Mouse (Mus musculus) cerebellum, adult (tissue): ENCODE results near the gene Glycam1.
"Not testable (repeated sequence)": the region's sequence is repeated elsewhere in the genome, so short reads cannot be mapped to it uniquely, and the experiment has no call there.

ENCODE experiments used
- ATAC-seq: cut with Nextera tagmentation; 2 replicates; pipeline ENCODE4 v1.9.2; 2017; ENCODE audit warnings: mild to moderate bottlenecking, moderate library complexity, mixed read lengths; ENCODE audit not compliant: insufficient number of reproducible peaks, low FRiP score, low TSS enrichment

The Glycam1 gene

DNA sequence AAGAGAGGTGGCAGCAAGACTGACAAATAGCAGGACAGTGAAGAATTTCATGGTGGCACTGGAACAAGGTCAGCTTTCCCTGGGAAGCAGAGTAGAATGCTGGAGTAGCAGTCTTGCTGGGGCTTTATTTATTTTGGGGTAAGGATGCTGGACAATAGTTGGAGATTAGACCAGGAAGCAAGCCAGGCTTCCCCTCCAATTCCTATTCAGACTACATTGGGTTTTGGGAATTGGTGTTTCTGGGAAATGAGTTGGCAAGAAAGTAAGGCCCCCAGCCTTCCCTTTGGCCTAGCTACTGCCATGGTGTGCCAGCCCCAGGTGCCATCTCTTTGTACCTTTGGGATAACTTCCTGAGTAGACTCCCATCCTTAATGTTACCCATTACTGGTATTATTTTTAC is at the start of gene Glycam1:
Gene Glycam1, minus strand, starts transcription at position 101 of the 400 bp plus-strand sequence.
- no peak for ATAC-seq

DNA sequence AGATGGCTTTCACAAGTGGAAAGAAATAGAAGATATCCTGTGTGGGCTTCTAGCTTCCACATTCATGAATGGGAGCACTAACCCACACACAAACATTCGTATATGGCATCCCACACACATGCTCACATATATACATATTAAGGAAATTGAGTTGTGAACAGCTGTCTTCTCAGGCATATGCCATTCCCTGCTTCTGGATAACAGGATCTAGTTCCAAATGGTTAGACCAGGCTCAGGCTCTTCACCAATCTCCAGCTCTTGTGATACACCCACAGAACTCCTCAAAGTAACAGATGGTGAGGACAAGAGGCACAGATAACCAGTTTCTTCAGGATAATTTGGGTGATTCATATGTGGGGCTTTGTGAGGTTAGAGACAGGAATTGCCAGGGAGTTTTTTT is 39.6 kb upstream of the Glycam1 start:
- no peak for ATAC-seq

DNA sequence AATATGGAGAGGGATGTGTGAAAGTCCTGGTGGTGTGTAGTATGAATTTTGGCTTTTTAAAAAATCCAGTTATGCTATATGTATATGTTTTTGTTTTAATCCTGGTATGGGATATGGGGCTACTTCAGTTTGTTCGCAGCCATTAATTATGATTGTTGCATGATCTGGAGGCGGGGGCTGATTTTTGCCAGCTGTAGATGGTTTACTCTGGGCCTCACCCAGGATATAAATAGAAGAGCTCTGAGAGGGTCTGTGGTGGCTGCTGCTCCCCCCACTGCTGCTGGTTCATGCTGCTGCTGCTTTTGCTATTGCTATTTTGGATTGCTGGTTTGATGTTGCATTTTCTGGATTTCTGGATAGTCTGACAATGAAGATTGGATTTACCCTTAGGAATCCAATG is 25.9 kb upstream of the Glycam1 start:
- no peak for ATAC-seq

DNA sequence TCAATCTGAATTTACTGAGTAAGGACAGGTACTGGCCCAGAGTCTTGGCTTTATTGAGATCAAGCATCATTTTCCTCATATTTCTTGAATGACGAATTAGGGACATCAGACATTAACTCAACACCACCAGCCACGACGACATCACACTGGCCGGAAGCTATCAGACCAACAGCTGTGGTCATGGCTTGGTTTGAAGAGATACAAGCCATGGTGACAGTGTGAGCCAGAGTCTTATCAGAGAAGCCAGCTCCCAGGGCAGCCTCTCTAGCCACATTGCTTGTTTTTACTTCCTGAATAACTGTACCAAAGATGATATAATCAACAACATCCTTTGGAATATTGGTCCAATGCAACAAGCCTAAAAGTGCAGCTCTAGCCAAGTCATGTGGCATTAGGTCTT is 22.9 kb upstream of the Glycam1 start:
- not testable (repeated sequence) for ATAC-seq

DNA sequence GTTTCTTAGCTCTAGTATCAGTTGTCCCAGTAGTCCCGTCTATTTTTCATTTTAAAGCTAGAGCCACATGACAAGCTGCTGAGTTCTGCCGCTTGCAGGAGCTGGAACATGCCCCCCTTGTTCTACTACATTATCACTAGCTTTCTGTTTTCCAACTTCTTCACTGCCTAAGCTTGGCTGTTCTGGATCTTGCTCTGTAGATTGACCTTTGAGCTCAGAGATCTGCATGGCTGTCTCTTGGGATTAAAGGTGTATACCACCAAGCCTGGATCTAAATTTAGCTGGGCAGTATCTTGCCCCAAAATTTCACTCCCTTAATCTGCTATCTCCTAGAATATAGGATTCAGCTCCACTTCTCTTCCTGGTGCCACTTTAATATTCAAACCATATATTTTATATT is 21.0 kb upstream of the Glycam1 start:
- no peak for ATAC-seq

DNA sequence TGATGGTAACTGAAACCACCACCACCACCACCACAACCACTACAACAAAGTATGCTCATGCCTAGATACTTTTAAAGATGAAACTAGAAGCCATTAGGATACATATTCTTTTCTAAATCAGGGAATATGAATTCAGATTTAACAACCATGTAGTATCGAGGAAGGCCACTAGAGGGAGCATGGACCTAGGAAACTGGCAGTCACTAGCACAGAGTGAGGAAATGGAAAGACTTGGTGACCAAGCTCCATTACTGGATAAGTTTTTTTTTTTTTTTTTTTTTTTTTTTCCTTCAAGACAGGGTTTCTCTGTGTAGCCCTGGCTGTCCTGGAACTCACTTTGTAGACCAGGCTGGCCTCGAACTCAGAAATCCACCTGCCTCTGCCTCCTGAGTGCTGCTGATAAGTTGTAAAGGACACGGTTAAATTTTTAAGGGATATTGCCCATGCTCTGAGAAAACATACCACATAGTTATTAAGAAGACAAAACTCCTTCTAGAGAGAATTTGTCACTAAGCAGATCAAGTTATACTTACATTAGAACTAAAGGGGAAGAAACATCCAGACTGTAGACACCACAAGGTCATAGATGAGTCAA is 12.7 kb downstream of the Glycam1 start:
- peak; percentile 52; the same call in 1 of the 2 replicates for ATAC-seq

DNA sequence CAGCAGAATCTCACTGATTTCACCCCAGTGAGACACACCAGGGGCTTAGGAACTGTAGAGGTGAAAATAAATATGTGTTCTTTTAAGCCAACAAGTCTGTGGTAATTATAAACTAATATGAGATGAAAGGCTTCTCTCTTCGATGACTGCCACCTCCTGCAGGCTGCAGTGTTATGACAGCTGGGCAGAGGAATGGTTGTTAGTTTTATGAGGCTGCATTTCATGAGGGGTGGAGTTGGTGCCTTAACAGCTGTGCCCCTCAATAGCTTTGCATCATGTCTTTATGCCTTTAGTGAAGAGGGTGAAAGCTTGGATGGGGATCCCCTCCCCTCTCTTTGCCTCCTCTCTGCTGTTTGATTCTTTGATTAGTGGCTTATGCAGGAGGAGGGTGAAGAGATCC is 13.8 kb downstream of the Glycam1 start:
- no peak for ATAC-seq

DNA sequence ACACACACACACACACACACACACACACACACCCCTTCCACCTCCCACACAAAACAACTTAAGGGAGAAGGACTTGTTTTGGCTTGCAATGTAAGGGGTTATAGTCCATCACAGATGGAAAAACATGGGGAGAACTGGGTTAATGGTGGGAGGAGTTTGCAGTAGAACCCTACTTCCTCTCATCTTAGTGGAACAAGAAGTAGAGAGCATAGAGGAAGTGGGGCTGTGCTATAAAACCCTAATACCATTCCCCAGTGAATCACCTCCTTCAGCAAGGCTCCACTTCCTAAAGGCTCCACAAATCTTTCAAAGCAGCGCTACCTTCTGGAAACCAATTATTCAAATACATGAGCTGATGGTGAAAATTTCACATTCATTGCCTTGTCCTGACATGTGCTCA is 15.4 kb downstream of the Glycam1 start:
- ATAC-seq, result no peak

DNA sequence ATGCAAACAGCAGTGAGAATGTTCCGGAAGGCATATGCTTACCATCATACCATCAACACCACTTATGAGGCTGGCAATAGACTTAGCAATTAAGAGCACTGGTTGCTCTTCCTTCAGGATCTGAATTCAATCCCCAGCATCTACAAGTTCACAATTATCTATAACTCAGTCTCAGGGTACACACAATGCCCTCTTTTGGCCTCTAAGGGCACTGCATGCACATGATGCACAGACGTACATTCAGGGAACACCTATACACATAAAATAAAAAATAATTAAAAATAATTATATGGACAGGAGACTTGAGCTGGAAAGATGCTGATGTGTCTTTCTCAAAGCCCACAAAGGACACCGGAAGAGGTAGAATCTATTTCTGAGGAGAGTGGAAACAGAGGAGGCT is 16.9 kb downstream of the Glycam1 start:
- ATAC-seq, result no peak

DNA sequence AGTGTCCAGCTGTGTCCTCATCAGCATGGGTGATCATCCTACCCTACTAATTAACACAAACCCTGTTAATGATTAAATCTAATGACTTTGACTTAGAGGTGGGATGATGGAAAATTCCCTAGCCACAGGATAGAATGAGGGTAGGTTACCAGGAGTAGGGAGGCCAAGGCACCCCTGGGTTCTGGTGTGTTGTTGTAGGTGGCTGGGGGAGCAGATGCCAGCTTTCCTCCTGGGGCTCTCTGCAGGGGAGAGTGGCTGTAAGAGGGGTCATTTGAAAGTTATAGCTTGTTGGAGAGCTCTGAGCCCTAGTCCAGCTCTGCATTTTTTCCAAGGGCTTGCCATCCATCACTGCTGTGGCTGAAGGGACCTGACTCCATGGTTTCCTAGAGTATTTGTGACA is 22.4 kb downstream of the Glycam1 start:
- ATAC-seq, result no peak

DNA sequence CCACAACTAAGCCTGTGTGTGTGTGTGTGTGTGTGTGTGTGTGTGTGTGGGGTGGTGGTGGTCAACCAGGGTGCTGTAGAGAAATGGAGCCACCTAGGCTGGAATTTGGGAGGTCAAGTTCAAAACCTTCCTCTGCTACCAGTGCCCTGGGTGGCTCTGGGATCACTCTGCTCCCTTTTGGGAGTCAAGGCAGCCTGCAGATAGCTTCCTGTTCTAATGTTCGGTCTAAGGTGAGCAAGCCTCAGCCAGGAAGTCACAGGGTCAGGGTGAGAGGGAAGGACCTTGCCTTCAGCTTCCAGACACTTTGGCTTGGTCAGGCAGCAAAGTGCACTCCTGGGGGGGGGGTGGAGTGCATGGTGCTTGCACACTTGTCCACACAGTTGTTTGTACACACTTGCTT is 24.2 kb downstream of the Glycam1 start:
- ATAC-seq, result no peak

DNA sequence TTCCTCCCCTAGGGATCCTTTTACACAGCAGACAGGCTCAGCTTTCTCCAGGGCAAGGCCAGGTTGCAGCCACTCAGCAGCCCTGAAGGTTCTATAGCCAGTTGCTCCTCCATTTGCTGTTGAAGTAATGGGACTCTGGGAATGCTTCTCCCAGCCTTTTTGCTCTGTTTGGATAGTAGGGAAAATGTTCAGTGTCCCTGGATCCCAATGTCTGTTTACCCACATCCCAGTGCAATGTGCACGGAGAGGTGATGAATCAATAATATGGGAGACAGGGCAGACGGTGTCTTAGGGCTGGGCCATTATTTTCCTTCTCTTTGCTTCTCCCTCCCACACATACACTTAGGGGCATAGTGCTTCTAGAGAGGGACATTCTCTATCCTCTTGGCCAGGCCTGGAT is 25.6 kb downstream of the Glycam1 start:
- ATAC-seq, result no peak

DNA sequence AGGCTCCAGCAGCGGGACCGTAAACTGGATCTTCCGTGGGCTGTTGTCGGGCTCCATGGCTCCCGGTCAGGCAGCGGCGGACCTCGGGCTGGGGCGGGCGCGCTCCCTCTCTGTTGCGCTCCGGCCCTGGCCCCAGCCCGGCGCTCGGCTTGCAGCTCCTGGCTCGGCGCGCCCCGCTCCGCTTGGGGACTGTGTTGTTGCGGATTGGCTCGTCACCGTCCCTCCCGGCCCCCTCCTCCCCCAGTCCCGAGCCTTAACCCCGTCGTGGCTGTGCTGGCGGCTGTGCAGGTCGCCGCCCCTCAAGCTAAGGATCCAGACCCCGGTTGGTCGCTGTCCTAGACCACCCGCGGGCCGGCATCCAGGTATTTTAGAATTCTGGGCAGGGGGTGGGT is 27.1 kb downstream of the Glycam1 start, which contains the start of gene Ppp1r1a:
Gene Ppp1r1a, minus strand, starts transcription at position 182 of the 392 bp plus-strand sequence.
- peak; percentile 67 for ATAC-seq

DNA sequence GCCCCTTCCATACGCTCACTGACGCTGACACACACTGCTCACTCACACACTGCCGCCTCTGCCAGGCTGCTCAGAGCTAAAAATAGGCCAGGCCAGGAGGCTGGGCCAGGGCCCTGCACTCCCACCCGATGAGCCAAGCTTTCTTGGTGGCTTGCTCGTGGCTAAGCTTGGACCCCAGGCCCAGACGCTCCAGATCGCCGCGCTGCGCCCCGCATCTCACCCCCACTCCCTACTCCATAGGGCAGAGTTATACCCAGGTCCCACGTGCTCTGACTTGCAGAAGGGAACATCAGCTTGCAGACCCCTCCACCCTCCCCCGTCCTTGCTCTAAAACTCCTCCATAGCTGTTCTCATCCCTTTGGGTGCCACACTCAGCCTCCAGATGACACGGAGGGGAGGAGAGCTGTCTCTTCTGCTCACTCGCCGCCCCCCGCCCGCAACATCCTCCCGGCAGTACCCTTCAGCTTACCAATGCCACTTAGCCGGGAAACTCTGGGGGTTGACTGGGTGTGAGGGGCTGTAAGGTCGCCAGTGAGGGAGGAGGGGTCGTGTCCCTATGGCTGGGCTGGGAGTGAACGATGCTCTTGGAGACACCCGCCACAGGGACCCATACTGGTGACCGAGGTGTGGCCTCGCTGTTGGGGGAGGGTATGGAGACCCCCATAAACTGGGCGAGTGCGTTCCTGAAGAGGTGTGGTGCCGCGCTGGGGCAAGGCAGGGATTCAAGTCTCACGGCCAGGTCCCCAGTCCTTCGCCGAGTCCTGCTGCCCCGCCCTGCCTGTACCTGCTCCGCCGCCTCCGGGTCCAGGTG is 27.7 kb downstream of the Glycam1 start:
- peak; percentile 31 for ATAC-seq

DNA sequence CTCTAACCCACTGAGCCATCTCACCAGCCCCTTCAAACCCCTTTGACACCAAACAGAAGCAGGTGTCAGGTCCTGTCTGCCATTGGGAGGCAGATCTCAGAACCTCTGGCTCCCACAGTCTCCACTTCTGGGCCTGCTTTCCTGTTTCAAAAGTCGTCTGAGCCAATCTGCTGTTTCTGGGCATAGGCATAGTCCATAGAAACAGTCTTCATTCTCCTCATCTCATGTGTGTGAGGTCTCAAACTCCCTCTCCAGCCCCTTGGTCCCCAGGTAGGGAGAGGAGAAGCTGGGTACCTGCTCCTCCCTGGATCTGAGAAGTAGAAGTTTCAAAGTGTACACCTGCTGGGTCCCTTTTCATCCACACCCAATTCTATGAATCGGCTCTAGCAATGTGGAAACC is 28.4 kb downstream of the Glycam1 start:
- no peak for ATAC-seq

DNA sequence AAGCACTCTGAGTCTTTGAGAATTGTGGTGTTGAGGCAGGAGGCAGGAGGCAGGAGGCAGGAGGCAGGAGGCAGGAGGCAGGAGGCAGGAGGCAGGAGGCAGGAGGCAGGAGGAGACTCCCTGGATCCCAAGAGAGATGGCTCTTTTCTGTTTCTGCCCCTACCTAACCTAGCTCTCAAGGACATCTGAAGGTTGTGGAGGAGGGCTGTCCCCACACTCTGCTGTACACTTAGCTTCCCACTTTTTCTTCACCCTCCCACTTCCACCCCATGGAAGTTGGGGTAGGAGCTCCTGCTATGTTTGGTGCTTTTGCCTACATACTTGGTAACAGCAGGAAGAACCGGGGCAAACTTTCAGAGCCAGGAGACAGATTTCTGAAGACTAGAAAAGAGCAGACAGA is 29.1 kb downstream of the Glycam1 start:
- ATAC-seq, result no peak

DNA sequence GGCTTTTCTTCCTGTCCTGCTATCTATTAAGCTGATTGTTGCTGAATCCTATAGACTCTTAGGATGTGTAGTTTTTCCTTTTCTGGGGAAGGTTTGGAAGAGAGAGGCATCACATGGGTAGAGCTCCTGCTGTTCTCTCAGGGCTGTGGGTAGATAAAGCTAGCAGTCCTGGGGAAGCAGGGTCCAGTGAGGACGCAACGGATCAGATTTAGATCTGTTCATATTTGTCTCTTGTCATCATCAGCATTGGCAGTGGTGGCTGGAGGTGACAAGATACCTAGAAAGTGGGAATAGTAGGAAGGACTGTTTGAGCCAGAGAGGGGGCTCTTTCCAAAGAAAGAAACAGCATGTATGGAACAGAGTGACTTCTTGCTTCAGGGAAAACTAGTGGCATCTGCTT is 29.9 kb downstream of the Glycam1 start:
- ATAC-seq, result no peak

DNA sequence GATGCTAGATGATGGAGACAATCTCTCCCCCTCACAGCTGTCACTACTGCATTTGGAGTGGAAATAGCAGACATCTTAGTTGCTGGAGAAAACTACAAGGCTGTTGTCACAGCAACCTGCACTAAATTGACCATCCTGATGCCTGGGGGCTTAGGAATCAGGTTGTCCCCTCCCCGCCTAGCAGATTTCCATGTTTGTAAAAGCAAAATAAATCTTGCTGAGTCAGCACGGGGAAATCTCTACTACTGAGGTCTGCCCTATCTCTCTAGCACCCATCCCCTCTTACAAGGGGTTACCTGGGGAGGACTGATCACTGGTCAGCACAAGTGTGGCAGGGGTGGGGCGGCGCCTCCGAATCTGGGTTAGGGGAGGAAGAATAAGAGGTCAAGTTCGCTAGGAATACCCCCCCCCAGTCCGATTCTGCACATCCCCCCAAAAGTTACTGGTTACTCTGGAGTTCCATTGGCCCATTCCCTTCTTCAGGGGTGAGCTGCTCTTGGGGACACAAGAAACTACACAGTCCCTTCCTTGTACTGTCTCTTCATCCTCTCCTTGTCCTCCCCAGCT is 30.7 kb downstream of the Glycam1 start:
- no peak for ATAC-seq

DNA sequence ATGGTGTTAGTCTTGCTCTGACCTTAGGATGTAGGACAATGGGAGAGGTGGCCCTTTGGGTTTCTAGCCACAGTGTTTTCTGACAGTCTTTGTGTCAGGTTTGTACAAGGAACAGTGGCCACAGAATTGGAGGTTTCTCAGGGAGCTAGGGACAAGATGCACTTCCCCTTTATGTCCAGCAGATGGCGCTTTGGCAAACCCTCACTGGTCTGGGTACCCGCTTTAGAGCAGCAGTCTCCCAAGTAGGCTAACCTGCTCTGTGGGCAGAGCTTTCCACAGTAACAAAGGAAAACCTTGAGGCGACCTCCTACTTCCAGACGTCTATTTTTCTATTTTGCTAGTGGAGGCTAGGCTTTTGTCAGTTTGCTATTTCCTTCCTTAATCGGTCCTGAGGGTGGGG is 34.5 kb downstream of the Glycam1 start:
- peak; percentile 65; the same call in 1 of the 2 replicates for ATAC-seq

DNA sequence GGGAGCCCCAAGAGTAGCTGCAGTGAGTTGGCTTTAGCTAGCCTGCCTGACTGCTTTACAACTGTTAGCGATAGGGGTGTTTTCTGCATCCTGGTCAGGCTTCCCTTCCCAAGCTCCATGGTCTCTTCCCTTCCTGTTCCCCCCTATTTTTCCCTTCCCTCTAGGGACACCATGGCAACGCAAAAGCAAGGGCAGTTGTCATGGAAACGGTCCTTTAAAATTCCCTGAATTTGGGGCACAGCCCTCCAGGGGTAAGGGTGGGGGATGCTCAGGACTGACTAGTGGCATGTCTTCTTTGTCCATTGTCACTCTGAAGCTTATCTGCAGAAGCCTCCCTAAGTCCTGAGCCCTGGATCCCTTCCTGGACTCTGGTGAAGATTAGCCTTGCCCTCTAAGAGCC is 41.7 kb downstream of the Glycam1 start:
- ATAC-seq, result no peak

DNA sequence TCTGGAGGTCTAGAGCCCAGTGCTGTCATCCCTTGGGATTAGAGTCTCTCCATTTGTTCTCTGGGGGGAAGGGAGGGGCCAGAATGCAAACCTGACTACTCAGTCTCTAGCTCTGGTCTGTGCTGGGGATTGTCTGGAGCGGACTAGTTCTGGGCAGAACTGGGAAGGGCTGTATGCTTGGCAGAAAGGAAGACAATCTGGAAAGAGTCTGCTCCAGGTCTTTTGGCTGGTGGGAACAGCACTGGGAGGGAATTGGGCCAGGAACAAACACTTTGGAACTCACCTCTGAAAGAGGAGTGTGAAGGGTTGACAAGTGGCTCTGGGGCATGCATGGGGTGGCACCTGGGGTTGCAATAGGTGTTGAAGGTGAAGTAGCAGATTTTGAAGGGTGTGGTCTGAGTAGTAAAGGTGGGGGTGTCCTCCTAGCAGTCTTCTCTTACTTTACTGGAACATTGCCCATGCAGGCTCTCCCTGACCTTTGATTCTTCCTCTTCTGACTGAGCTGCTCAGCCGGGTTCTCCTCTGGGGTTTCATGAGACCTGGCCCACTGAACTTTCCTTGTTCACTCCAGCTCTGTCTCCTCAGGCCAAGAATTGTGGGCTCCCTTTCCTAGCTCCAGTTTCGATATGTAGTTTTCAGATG is 42.3 kb downstream of the Glycam1 start:
- ATAC-seq, result peak; percentile 46; the same call in 1 of the 2 replicates
